Mouse (Mus musculus): ENCODE data around the gene Hecw2.

The Hecw2 gene

GRCm38 (mm10) chr1:53829089-53829488 lies 365.9 kb downstream of the Hecw2 start:
- no peak for DNase-seq (ENCODE audit: low spot score)

GRCm38 (mm10) chr1:53824446-53825337 lies 370.3 kb downstream of the Hecw2 start:
- DNase-seq (ENCODE audit: low spot score): no peak

DNA sequence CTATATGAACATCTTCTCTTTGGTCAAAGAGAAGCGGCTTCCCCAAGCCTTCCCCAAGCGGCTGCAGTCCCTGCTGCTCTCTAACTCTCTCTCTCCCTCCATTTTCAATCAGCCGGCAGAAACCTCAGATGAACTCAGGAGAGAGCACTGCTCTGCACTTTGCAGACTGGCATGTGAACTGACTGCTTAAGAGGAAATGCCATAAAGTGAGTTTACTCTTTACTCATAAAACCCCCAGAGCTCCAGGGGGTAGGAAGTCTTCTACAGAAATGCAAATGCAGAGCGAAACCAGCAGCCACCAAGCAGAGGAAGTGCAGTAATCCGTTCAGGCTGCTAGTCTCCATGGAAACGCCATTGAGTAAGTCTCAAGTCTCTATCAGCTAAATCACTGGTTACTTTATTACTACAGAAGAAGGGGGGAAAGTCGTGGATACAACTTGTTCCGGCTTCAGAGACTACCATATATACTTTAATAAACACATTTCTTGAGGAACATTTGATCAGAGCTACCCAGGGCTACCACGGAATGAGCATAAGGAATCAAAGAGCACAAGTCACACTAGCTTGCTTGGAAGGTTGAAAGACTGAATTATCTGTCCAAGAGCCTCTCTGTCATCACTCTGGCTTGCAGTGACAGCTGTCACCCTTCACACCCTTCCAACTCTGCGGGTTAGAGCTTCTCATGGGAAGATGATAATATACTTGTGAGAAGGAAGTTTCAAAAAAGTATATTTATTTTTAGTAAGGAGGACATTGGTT lies 371.1 kb downstream of the Hecw2 start:
- DNase-seq (ENCODE audit: low spot score): no peak

DNA sequence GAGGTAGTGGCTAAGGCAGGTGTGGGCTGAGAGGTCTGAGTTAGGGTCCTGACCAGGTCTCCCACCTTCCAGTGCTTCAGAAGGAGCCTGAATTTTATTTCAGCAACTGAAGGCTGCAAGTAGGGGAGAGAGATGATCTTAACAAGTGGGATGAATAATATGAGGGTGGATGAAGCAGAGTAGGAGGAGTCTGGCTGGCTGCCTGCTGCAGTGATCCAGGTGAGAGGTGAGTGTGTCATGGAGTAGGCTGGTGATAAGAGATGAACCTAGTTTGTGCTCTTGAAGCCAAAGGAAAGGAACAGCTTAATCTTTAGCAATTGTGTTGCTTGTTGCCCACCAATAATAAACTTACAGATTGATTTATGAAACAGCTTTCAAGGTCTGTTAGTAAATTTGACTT lies 373.0 kb downstream of the Hecw2 start:
- no peak for DNase-seq (ENCODE audit: low spot score)

- DNase-seq (ENCODE audit: low spot score): no peak
These were observed 374.8 kb downstream of the Hecw2 start for GRCm38 (mm10) chr1:53820041-53820632.

- no peak for DNase-seq (ENCODE audit: low spot score)
These were observed 376.7 kb downstream of the Hecw2 start for GRCm38 (mm10) chr1:53818072-53818862.

GRCm38 (mm10) chr1:53816353-53816752 lies 378.6 kb downstream of the Hecw2 start:
- DNase-seq (ENCODE audit: low spot score): no peak

GRCm38 (mm10) chr1:53814077-53814705 lies 380.8 kb downstream of the Hecw2 start:
- DNase-seq (ENCODE audit: low spot score): no peak

DNA sequence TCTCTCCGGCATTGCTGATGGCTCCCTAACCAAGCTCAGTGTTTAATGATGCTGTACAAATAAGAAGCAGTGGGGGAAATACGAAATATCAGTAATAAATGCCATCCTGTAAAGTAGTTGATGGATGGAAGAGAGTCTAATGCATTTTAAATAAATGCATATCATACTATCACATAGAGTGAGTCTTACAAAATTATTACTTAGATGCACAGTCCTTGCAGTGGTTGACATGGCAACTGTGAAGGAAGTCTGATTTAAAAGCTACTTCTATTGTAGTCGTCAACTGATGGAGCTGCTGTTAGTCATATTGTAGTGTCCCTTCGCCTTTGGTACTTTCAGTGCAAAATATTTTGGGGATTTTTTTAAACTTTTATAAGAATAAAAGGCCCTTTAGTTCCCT lies 383.0 kb downstream of the Hecw2 start:
- DNase-seq (ENCODE audit: low spot score): no peak

DNA sequence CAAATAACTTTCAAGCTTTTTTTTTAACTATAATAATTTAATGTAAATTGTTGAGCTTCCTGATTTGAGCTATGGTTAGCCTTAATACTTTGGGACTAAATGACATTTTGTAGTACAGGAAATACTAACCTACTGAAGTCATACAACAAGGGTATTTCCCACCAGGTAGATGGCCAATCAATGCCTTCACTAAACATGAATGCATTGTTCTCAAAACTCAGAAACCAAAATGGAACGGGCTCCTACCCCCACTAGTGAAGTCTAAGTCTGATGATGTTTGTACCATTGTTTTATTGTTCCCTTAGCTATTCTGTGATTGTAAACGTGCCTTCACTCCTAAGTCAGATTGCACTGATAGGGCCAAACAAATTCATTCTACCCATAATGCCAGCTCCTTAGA lies 386.7 kb downstream of the Hecw2 start:
- DNase-seq (ENCODE audit: low spot score): no peak

DNA sequence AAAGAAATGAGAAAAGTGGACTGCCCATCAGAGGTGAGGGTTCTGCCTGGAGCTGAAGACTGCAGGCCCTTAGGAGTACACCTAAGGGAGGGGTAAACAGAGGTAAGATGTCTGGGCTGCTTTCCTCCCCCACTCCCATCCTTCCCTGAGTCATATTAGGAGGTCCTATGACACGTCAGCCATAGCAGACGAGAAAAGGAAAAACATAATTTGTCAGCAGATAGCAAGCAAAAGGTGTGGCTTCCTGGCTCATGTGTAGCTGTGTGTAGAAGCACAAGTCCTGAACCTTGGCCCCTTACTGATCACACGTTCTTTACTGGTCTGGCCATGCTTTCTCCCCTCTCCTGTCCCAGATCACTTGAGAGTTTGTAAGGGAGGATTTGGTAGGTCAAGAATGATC lies 397.2 kb downstream of the Hecw2 start:
- DNase-seq (ENCODE audit: low spot score): no peak

GRCm38 (mm10) chr1:53797074-53797473 lies 397.9 kb downstream of the Hecw2 start:
- no peak for DNase-seq (ENCODE audit: low spot score)

GRCm38 (mm10) chr1:53796271-53796670 lies 398.7 kb downstream of the Hecw2 start:
- no peak for DNase-seq (ENCODE audit: low spot score)

- no peak for DNase-seq (ENCODE audit: low spot score)
These were observed 399.4 kb downstream of the Hecw2 start for GRCm38 (mm10) chr1:53795591-53795990.

DNA sequence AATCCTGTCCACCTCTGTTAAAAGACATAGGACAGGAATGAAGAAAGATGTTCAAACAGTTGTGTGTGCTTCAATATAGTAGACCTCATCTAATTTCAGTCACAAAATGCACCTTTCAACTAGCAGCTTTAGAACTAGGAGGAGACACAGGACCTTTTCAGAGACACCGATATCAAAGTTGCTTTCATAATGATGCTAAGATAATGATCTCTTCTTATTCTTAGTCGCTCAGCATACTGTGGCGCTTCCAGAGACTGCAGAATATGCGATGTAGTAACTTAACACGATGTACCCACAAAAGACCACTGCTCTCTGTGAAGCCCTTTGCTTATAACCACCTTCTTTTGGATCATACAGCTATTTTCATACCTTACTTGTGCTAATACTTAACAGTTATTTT lies 399.9 kb downstream of the Hecw2 start:
- DNase-seq (ENCODE audit: low spot score): no peak

GRCm38 (mm10) chr1:53794279-53794678 lies 400.7 kb downstream of the Hecw2 start:
- no peak for DNase-seq (ENCODE audit: low spot score)

GRCm38 (mm10) chr1:53791343-53791742 lies 403.6 kb downstream of the Hecw2 start:
- no peak for DNase-seq (ENCODE audit: low spot score)

DNA sequence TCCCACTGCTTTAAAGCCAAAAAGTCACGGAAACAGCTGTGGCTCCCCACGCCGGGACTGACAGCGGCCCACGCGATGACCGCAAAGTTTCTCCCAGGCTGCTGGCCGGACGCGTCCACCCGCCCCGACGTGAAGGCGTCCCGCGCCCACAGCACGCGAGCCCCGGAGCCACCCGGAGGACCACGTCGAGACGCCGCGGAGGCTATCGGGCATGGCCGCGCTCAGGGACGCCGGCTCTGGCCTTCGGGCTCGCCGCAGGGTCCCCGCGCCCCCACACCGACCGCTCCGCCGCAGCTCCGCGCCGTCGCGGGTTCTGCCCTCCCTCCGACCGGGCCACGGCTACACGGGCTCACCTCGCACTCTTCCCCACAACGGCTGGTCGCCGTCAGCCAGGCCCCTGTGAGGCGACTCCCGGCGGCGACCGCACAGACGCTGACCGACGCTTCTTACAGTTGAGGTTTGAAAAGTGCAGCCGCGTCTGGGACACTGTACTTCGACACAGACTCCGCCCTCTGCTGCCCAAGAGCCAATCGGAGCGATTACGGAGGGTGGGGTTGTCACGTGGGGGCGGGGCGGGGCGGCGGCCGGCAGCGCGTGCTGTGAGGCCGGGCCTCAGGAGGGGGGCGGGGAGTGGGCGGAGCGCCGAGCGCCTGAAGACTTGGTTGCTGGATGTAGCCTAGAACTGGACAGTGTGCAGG lies 410.1 kb downstream of the Hecw2 start, which contains the start of gene Stk17b:
Gene Stk17b, minus strand, starts transcription at position 504 of the 698 bp plus-strand sequence.
- peak; percentile 91 for DNase-seq (ENCODE audit: low spot score)

DNA sequence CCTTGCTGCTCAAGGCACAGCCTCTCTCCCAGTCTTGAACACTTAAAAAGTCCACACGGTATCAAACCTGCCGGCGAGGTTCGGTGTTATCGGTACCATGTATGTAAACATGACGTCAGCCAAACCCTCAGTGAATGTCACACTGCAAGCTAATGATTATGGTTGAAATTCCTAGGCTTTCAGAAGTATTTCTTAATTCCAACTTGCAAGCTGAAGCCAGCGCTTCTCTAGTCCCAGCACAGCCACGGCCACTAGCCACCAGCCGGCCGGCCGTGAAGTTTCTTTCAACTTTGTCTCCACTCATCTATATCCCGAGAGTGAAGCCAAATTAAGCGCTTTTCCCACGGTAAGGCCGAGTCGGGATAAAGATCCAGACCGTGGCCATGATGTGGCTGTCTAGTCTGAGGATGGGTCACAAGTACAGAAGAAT lies 410.7 kb downstream of the Hecw2 start:
- DNase-seq (ENCODE audit: low spot score): no peak

DNA sequence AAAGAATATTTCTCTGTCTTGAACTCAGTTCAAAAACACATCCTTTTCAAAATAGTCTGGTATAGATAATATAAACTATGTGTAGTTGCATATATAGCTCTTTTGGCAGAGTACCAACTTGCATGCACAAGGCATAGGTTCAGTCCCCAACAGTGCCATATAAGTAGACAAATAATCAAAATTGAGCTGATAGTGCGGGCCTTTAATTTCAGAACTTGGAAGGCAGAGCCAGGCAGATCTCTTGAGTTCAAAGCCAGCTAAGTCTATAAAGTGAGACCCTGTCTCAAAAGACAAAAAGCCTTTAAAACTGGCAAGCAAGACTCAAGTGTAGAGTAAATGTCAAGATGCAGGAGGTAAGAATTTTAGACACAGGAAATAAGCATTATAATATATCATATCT lies 412.0 kb downstream of the Hecw2 start:
- DNase-seq (ENCODE audit: low spot score): no peak

DNA sequence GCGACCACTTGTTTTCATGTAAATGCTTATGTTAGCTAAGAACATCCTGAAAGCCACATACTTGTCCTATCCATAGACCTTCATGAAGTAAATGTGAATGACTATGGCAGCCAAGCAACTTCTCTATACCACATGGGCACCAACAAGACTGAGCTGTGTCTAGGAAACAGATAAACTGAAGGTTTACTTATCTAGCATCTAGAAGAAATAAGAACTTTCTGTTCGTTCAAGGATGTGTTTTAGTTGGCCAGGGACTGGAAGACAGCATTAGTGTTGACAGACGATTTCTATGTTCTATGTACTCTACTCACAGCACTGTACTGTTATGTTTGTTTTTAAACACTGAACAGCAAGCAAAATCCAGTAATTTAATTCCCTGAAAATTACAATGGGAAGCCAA lies 412.9 kb downstream of the Hecw2 start:
- no peak for DNase-seq (ENCODE audit: low spot score)

Measured in ovary, postnatal 36 days (tissue).